Comparison of ENCODE assay signal across 9 mouse cellular contexts in the genomic region with DNA sequence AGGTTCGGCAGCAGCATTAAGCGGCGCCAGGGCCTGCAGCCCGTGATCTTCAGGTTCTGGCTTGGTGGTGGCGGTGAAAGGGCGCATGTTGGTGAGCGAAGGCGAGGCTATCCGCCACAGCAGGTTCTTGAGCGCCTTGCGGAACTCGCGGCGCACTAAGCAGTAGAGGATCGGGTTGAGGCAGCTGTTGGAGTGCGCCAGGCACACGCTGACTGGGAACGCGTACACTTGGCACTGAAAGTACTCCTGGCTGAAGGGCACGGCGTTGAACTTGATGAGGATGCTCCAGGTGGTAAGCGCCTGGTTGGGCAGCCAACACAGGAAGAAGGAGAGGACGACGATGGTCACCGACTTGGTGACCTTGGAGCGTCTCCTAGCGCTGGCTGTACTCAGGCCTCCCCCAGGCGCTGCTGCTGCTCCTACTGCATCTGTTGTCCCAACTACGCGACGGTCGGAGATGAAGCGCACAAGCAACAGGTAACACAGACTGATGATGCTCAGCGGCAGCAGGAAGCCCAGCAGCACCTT. TPM values are rescaled to one million over a fixed set of nuclear protein-coding genes. Genes with fewer than 3 reads are reported as not detected.
DNase-seq lines count a peak whose midpoint lies in the region; ATAC-seq lines count a peak whose summit lies in the region.
"Had no signal": no experiment of that assay in that cellular context is flagged by ENCODE, and none has a peak within 500 bp of the region (broad histone marks: within the 10 kb centered on the region; RNA-seq: fewer than 3 reads in every experiment).

No protein-coding gene starts in this region.

- no peaks in the 10 kb centered on the region for H3K9me3 ChIP-seq in heart, embryonic 10.5 days
- no peaks in the 10 kb centered on the region for H3K9me3 ChIP-seq in liver, embryonic 12.5 days (replicated peaks)

- H3K4me3 ChIP-seq in heart, embryonic 10.5 days = peak overlapping the region; percentile 56
- H3K4me3 ChIP-seq in liver, embryonic 12.5 days = peak overlapping the region; percentile 30; the same call in 1 of the 2 replicates

- no peak overlapping the region for H3K27ac ChIP-seq in heart, embryonic 10.5 days
- H3K27ac ChIP-seq in liver, embryonic 12.5 days = no peak overlapping the region

- H3K4me1 ChIP-seq in heart, embryonic 10.5 days = peaks cover 23% of the 10 kb centered on the region
- 0 out of 2 replicates have a peak, but pooled peaks cover 7% of the 10 kb centered on the region for H3K4me1 ChIP-seq in liver, embryonic 12.5 days

- no peak overlapping the region for H3K9ac ChIP-seq in liver, embryonic 12.5 days

- H3K27me3 ChIP-seq in heart, embryonic 10.5 days (ENCODE audit: insufficient read depth, poor library complexity, severe bottlenecking) = peaks cover 61% of the 10 kb centered on the region
- H3K27me3 ChIP-seq in liver, embryonic 12.5 days (replicated peaks) = peaks cover 47% of the 10 kb centered on the region

- peak overlapping the region; percentile 57 for H3K4me2 ChIP-seq in liver, embryonic 12.5 days

- ATAC-seq in liver, embryonic 12.5 days = no peak

- DNase-seq in heart, embryonic 10.5 days (ENCODE audit: low spot score) = no peak
- DNase-seq in heart, adult 8-10 months (ENCODE audit: low spot score) = no peak
- peak; percentile 29 to 31 for DNase-seq in right cerebral cortex, postnatal 10 days (ENCODE audit: low spot score in 2 of 2)
- no peak for DNase-seq in right cerebral cortex, adult 18-20 months
- DNase-seq in ovary, postnatal 14 days (ENCODE audit: low spot score) = no peak
- DNase-seq in cerebellum, adult 9-10 months = no peak
- DNase-seq in frontal cortex, postnatal 25 days (ENCODE audit: low spot score in 2 of 2) = no peak

- 5% methylated on average over 34 of the region's 34 CpGs for WGBS in heart, embryonic 10.5 days
- WGBS in liver, embryonic 12.5 days (ENCODE audit: insufficient replicate concordance) = 9% methylated on average over 34 of the region's 34 CpGs

- H3K36me3 ChIP-seq in heart, embryonic 10.5 days = no peaks in the 10 kb centered on the region
- H3K36me3 ChIP-seq in liver, embryonic 12.5 days = no peaks in the 10 kb centered on the region

RNA-seq across cellular contexts. Expression of gene Rxfp3, which starts 1.8 kb away (rescaled TPM):
- 0.05 and 0.48 TPM in 2 replicates for polyA plus RNA-seq in heart, embryonic 10.5 days (2016; fragmentation: Nextera tagmentation; extraction: Ambion mirVana)
- total RNA-seq in heart, adult 8-10 months (2022) = under 1 TPM in 1 of 4 experiments, not detected in 3; 0.09 TPM
- 0.16 and 0.21 TPM in 2 replicates for polyA plus RNA-seq in liver, embryonic 12.5 days (2016; fragmentation: Nextera tagmentation; extraction: Ambion mirVana)
- polyA plus RNA-seq: spleen, adult 2 months had no signal

RNA-seq across cellular contexts. Expression of gene Adamts12, which starts 28.6 kb away (rescaled TPM):
- polyA plus RNA-seq in heart, embryonic 10.5 days (2016; fragmentation: Nextera tagmentation; extraction: Ambion mirVana) = 1.0 and 2.1 TPM in 2 replicates
- total RNA-seq in heart, adult 8-10 months (2022) = 1 to 10 TPM; 1.1 to 1.4 (median 1.2) TPM
- polyA plus RNA-seq in liver, embryonic 12.5 days (2016; fragmentation: Nextera tagmentation; extraction: Ambion mirVana) = 0.85 and 0.87 TPM in 2 replicates

RNA-seq across cellular contexts. Expression of gene Slc45a2, which starts 35.5 kb away (rescaled TPM):
- 0.16 TPM in 1 of 2 replicates, not detected in the other for polyA plus RNA-seq in heart, embryonic 10.5 days (2016; fragmentation: Nextera tagmentation; extraction: Ambion mirVana)
- not detected for total RNA-seq in heart, adult 8-10 months (2022)
- polyA plus RNA-seq in liver, embryonic 12.5 days (2016; fragmentation: Nextera tagmentation; extraction: Ambion mirVana) = 0.04 TPM in 1 of 2 replicates, not detected in the other

RNA-seq across cellular contexts. Expression of gene Amacr, which starts 54.5 kb away (rescaled TPM):
- polyA plus RNA-seq in heart, embryonic 10.5 days (2016; fragmentation: Nextera tagmentation; extraction: Ambion mirVana) = 14.2 and 17.9 TPM in 2 replicates
- 10 to 100 TPM; 34.2 to 38.2 (median 36.0) TPM for total RNA-seq in heart, adult 8-10 months (2022)
- 10.7 and 13.7 TPM in 2 replicates for polyA plus RNA-seq in liver, embryonic 12.5 days (2016; fragmentation: Nextera tagmentation; extraction: Ambion mirVana)

Comparison
In these comparisons a context has a peak if more than half of its experiments do, and no peak if none do; other contexts are left out.
1. DNase-seq: peak in right cerebral cortex, postnatal 10 days (2 of 2); none in heart, embryonic 10.5 days (single experiment), heart, adult 8-10 months (single experiment), right cerebral cortex, adult 18-20 months (single experiment), ovary, postnatal 14 days (single experiment), cerebellum, adult 9-10 months (single experiment) and frontal cortex, postnatal 25 days (0 of 2).